Mouse (Mus musculus): Measurements from ENCODE around the gene Mettl18. TPM values are rescaled to one million over a fixed set of nuclear protein-coding genes. Genes with fewer than 3 reads are reported as not detected.
"Not testable (repeated sequence)": the region's sequence is repeated elsewhere in the genome, so short reads cannot be mapped to it uniquely, and the experiment has no call there.

The Mettl18 gene
- polyA plus RNA-seq, 1 experiment from 2014 or later, result 7.0 TPM

- not testable (repeated sequence) for H3K9me3 ChIP-seq (ENCODE audit: control insufficient read depth, low read length); ATAC-seq (ENCODE audit: low FRiP score, low TSS enrichment); DNase-seq; H3K36me3 ChIP-seq (ENCODE audit: control insufficient read depth, insufficient read depth, low read length); H3K4me2 ChIP-seq (ENCODE audit: low read length); H3K27me3 ChIP-seq (ENCODE audit: control insufficient read depth, insufficient read depth, low read length); H3K4me3 ChIP-seq (replicated peaks; ENCODE audit: low read depth, low read length); H3K27ac ChIP-seq (replicated peaks; ENCODE audit: low read depth, low read length); H3K4me1 ChIP-seq (ENCODE audit: control insufficient read depth, insufficient read depth, low read length); H3K9ac ChIP-seq (replicated peaks; ENCODE audit: low read length)
- 83% methylated on average over 5 of the region's 5 CpGs for WGBS
Observed at GRCm38 (mm10) chr1:164022106-164022505, 27.4 kb downstream of the Mettl18 start.

- no peak for DNase-seq
- 90% methylated on average over 4 of the region's 4 CpGs for WGBS
Observed at GRCm38 (mm10) chr1:164025685-164026084, 31.0 kb downstream of the Mettl18 start.

GRCm38 (mm10) chr1:164027416-164027815 lies 32.7 kb downstream of the Mettl18 start:
- 60% methylated on average over 5 of the region's 5 CpGs for WGBS

More at GRCm38 (mm10) chr1:164025685-164026084, 31.0 kb downstream of the Mettl18 start:
- H3K9me3 ChIP-seq (ENCODE audit: control insufficient read depth, low read length), result no peaks in the 10 kb centered on the region
- no peaks in the 10 kb centered on the region for H3K27me3 ChIP-seq (ENCODE audit: control insufficient read depth, insufficient read depth, low read length)
- no peak overlapping the region for H3K9ac ChIP-seq (replicated peaks; ENCODE audit: low read length)
- no peaks in the 10 kb centered on the region for H3K36me3 ChIP-seq (ENCODE audit: control insufficient read depth, insufficient read depth, low read length)
- no peaks in the 10 kb centered on the region for H3K4me1 ChIP-seq (ENCODE audit: control insufficient read depth, insufficient read depth, low read length)
- ATAC-seq (ENCODE audit: low FRiP score, low TSS enrichment), result no peak
- no peak overlapping the region for H3K27ac ChIP-seq (replicated peaks; ENCODE audit: low read depth, low read length)
- no peak overlapping the region for H3K4me3 ChIP-seq (replicated peaks; ENCODE audit: low read depth, low read length)
- no peak overlapping the region for H3K4me2 ChIP-seq (ENCODE audit: low read length)

GRCm38 (mm10) chr1:164040385-164041135 lies 45.9 kb downstream of the Mettl18 start:
- H3K4me2 ChIP-seq (ENCODE audit: low read length), result no peak overlapping the region
- 68% methylated on average over 10 of the region's 10 CpGs for WGBS
- no peak overlapping the region for H3K27ac ChIP-seq (replicated peaks; ENCODE audit: low read depth, low read length)
- no peaks in the 10 kb centered on the region for H3K9me3 ChIP-seq (ENCODE audit: control insufficient read depth, low read length)
- ATAC-seq (ENCODE audit: low FRiP score, low TSS enrichment) (peak; percentile 17; the same call in 1 of the 2 replicates), DNase-seq (peak; percentile 25)
- H3K4me3 ChIP-seq (replicated peaks; ENCODE audit: low read depth, low read length), result no peak overlapping the region
- H3K9ac ChIP-seq (replicated peaks; ENCODE audit: low read length), result no peak overlapping the region
- no peaks in the 10 kb centered on the region for H3K36me3 ChIP-seq (ENCODE audit: control insufficient read depth, insufficient read depth, low read length)
- no peaks in the 10 kb centered on the region for H3K27me3 ChIP-seq (ENCODE audit: control insufficient read depth, insufficient read depth, low read length)
- no peaks in the 10 kb centered on the region for H3K4me1 ChIP-seq (ENCODE audit: control insufficient read depth, insufficient read depth, low read length)

More at GRCm38 (mm10) chr1:164027416-164027815, 32.7 kb downstream of the Mettl18 start:
- no peaks in the 10 kb centered on the region for H3K9me3 ChIP-seq (ENCODE audit: control insufficient read depth, low read length)
- H3K4me1 ChIP-seq (ENCODE audit: control insufficient read depth, insufficient read depth, low read length), result no peaks in the 10 kb centered on the region
- H3K27ac ChIP-seq (replicated peaks; ENCODE audit: low read depth, low read length), result no peak overlapping the region
- DNase-seq, result no peak
- no peak overlapping the region for H3K9ac ChIP-seq (replicated peaks; ENCODE audit: low read length)
- ATAC-seq (ENCODE audit: low FRiP score, low TSS enrichment), result no peak
- H3K4me3 ChIP-seq (replicated peaks; ENCODE audit: low read depth, low read length), result no peak overlapping the region
- H3K4me2 ChIP-seq (ENCODE audit: low read length), result no peak overlapping the region
- no peaks in the 10 kb centered on the region for H3K36me3 ChIP-seq (ENCODE audit: control insufficient read depth, insufficient read depth, low read length)
- H3K27me3 ChIP-seq (ENCODE audit: control insufficient read depth, insufficient read depth, low read length), result no peaks in the 10 kb centered on the region

- no peak overlapping the region for H3K4me2 ChIP-seq (ENCODE audit: low read length)
- ATAC-seq (ENCODE audit: low FRiP score, low TSS enrichment) (no peak), DNase-seq (no peak)
- H3K27ac ChIP-seq (replicated peaks; ENCODE audit: low read depth, low read length), result no peak overlapping the region
- no peaks in the 10 kb centered on the region for H3K27me3 ChIP-seq (ENCODE audit: control insufficient read depth, insufficient read depth, low read length)
- H3K9me3 ChIP-seq (ENCODE audit: control insufficient read depth, low read length), result no peaks in the 10 kb centered on the region
- no peak overlapping the region for H3K4me3 ChIP-seq (replicated peaks; ENCODE audit: low read depth, low read length)
- H3K9ac ChIP-seq (replicated peaks; ENCODE audit: low read length), result no peak overlapping the region
- no peaks in the 10 kb centered on the region for H3K36me3 ChIP-seq (ENCODE audit: control insufficient read depth, insufficient read depth, low read length)
- 69% methylated on average over 3 of the region's 3 CpGs for WGBS
- H3K4me1 ChIP-seq (ENCODE audit: control insufficient read depth, insufficient read depth, low read length), result no peaks in the 10 kb centered on the region
Observed at GRCm38 (mm10) chr1:164043549-164043948, 48.9 kb downstream of the Mettl18 start.

Other genes starting within 250 kb of the Mettl18 start
- gene Kifap3, start 215.3 kb upstream of the Mettl18 start, polyA plus RNA-seq (2014; fragmentation: Nextera tagmentation; extraction: Ambion mirVana), result 140 and 146 TPM in 2 replicates
- 17.5 TPM in 2 replicates for gene Scyl3, start 65.8 kb upstream of the Mettl18 start, polyA plus RNA-seq (2014; fragmentation: Nextera tagmentation; extraction: Ambion mirVana)
- 5.1 and 8.3 TPM in 2 replicates for gene BC055324, start 93 bp upstream of the Mettl18 start, polyA plus RNA-seq (2014; fragmentation: Nextera tagmentation; extraction: Ambion mirVana)
- not detected in 2 replicates for gene Sele, start 53.3 kb downstream of the Mettl18 start, polyA plus RNA-seq (2014; fragmentation: Nextera tagmentation; extraction: Ambion mirVana)
- gene Sell, start 67.1 kb downstream of the Mettl18 start, polyA plus RNA-seq (2014; fragmentation: Nextera tagmentation; extraction: Ambion mirVana), result 0.33 TPM in 1 of 2 replicates, not detected in the other
- gene Selp, start 120.4 kb downstream of the Mettl18 start, polyA plus RNA-seq (2014; fragmentation: Nextera tagmentation; extraction: Ambion mirVana), result not detected in 2 replicates
- gene F5, start 156.9 kb downstream of the Mettl18 start, polyA plus RNA-seq (2014; fragmentation: Nextera tagmentation; extraction: Ambion mirVana), result 0.05 and 0.07 TPM in 2 replicates